Mouse (Mus musculus): ENCODE measurements at regions not wholly inside any gene's neighbourhood (a gene's known extent, or its start where the extent isn't known, plus 50 kb on each side); places are given as distances from the start of the nearest gene placed in this dataset.

DNA sequence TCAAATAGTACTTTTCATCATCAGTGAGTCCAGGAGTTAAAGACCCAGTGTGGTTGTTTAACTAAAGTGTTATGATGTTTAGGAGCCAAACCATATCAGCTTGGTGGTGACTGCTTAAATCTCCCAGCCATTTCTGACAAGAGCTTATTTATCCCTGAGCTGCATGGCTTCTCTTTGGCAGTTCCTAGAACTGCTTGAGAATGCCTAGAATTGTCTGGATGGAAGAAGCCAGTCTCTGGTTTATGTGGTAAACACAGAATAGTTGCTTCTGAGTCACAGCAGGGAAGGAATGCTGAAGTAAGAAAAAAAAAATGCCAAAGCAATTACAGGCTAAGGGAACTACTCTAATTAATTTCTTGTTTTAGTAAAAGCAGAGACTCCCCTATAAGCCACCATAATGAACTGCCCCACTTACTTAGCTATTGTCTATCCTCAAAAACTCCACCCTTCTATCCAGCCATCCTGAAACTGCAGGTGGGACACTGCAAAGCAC is 390.5 kb downstream of the Fut8 start:
- TF ChIP-seq CTCF (IDR thresholded peaks at IDR 0.05; ENCODE audit: control insufficient read depth, insufficient read depth, insufficient read length) (no peak), CEBPB (IDR thresholded peaks at IDR 0.05; ENCODE audit: low read depth) (no peak), USF1 (IDR thresholded peaks at IDR 0.05; ENCODE audit: low read depth) (no peak)
